Mouse (Mus musculus): ENCODE measurements around the gene Ercc2.

GRCm38 (mm10) chr7:19382166-19382541 lies 344 bp downstream of the Ercc2 start:
- TF ChIP-seq CTCF (IDR thresholded peaks at IDR 0.05; ENCODE audit: borderline replicate concordance, insufficient read depth, low read depth, low read length) (no peak), POLR2A (IDR thresholded peaks at IDR 0.05; ENCODE audit: borderline replicate concordance, insufficient read depth, low read length) (no peak)

All from cerebellum, adult 2 months (tissue).